Mouse (Mus musculus) frontal cortex, postnatal 14 days (tissue): ENCODE data around the gene Asns.

ENCODE experiments used
- DNase-seq, 2 experiments: peaks; one replicate each; pipeline ENCODE4 v3.0.0; 2022; ENCODE audit warnings: low spot score in 2 of 2

The Asns gene

GRCm38 (mm10) chr6:7692884-7693585 is at the start of gene Asns:
Gene Asns, minus strand, starts transcription at chr6:7693254.
- peak; percentile 75 to 79 for DNase-seq

GRCm38 (mm10) chr6:7741721-7742120 is 48.7 kb upstream of the Asns start:
- DNase-seq, result no peak

- DNase-seq, result no peak
Measured at GRCm38 (mm10) chr6:7737842-7738241, 44.8 kb upstream of the Asns start.

- DNase-seq, result peak; percentile 63 to 88
Measured at GRCm38 (mm10) chr6:7732754-7733708, 40.0 kb upstream of the Asns start.

- DNase-seq, result no peak
Measured at GRCm38 (mm10) chr6:7732097-7732496, 39.0 kb upstream of the Asns start.

- DNase-seq, result no peak
Measured at GRCm38 (mm10) chr6:7729128-7729527, 36.1 kb upstream of the Asns start.

- no peak for DNase-seq
Measured at GRCm38 (mm10) chr6:7728241-7728640, 35.2 kb upstream of the Asns start.

- no peak for DNase-seq
Measured at GRCm38 (mm10) chr6:7716236-7716635, 23.2 kb upstream of the Asns start.

GRCm38 (mm10) chr6:7714230-7714629 is 21.2 kb upstream of the Asns start:
- no peak for DNase-seq

- no peak for DNase-seq
Measured at GRCm38 (mm10) chr6:7711837-7712330, 18.8 kb upstream of the Asns start.

- DNase-seq, result no peak
Measured at GRCm38 (mm10) chr6:7708246-7708645, 15.2 kb upstream of the Asns start.

GRCm38 (mm10) chr6:7706796-7707195 is 13.7 kb upstream of the Asns start:
- no peak for DNase-seq

GRCm38 (mm10) chr6:7697999-7698699 is 5.1 kb upstream of the Asns start:
- DNase-seq, result no peak

- DNase-seq, result no peak
Measured at GRCm38 (mm10) chr6:7697077-7697643, 4.1 kb upstream of the Asns start.

GRCm38 (mm10) chr6:7696641-7697040 is 3.6 kb upstream of the Asns start:
- no peak for DNase-seq

GRCm38 (mm10) chr6:7695901-7696300 is 2.8 kb upstream of the Asns start:
- no peak for DNase-seq

- no peak for DNase-seq
Measured at GRCm38 (mm10) chr6:7693666-7694065, 612 bp upstream of the Asns start.

GRCm38 (mm10) chr6:7692451-7692850 is 603 bp downstream of the Asns start:
- DNase-seq, result no peak

- no peak for DNase-seq
Measured at GRCm38 (mm10) chr6:7692037-7692436, 1.0 kb downstream of the Asns start.

- DNase-seq, result no peak
Measured at GRCm38 (mm10) chr6:7690456-7690855, 2.6 kb downstream of the Asns start.

GRCm38 (mm10) chr6:7689180-7689579 is 3.9 kb downstream of the Asns start:
- no peak for DNase-seq

- no peak for DNase-seq
Measured at GRCm38 (mm10) chr6:7686047-7686446, 7.0 kb downstream of the Asns start.
